ENCODE assay signal across 11 mouse cellular contexts in genomic region chr5:125172831-125173615, GRCm38 (mm10). TPM values are rescaled to one million over a fixed set of nuclear protein-coding genes. Genes with fewer than 3 reads are reported as not detected.
DNase-seq lines count a peak whose midpoint lies in the region; ATAC-seq and TF ChIP-seq lines count a peak whose summit lies in the region.
"Had no signal": no experiment of that assay in that cellular context is flagged by ENCODE, and none has a peak within 500 bp of the region (broad histone marks: within the 10 kb centered on the region; RNA-seq: fewer than 3 reads in every experiment).

No protein-coding gene starts in this region.

- TF ChIP-seq CTCF in brain, embryonic 14.5 days (IDR thresholded peaks at IDR 0.05; ENCODE audit: borderline replicate concordance, extremely low read depth, insufficient read depth, insufficient read length), result no peak
- no peak for TF ChIP-seq CTCF in midbrain, postnatal 0 days (IDR thresholded peaks at IDR 0.05)

- no peak for DNase-seq in heart, embryonic 10.5 days (ENCODE audit: low spot score)
- DNase-seq in brain, embryonic 14.5 days (ENCODE audit: low read depth), result peak; percentile 93
- DNase-seq in hindbrain, embryonic 11.5 days (ENCODE audit: low spot score), result no peak
- DNase-seq in midbrain, postnatal 0 days (ENCODE audit: low spot score), result no peak
- no peak for DNase-seq in urinary bladder, postnatal 25 days (ENCODE audit: low spot score)
- no peak for DNase-seq in heart, adult 11 months
- DNase-seq: embryo, embryonic 11 days; gastrocnemius, postnatal 36 days; right cerebral cortex, postnatal 25 days had no signal

- H3K27me3 ChIP-seq in heart, embryonic 13.5 days (replicated peaks), result no peaks in the 10 kb centered on the region
- no peaks in the 10 kb centered on the region for H3K27me3 ChIP-seq in heart, embryonic 10.5 days (ENCODE audit: insufficient read depth, poor library complexity, severe bottlenecking)
- no peaks in the 10 kb centered on the region for H3K27me3 ChIP-seq in hindbrain, embryonic 11.5 days (ENCODE audit: control insufficient read depth, insufficient read depth, low read length)
- no peaks in the 10 kb centered on the region for H3K27me3 ChIP-seq in midbrain, postnatal 0 days (ENCODE audit: insufficient read depth, low read length)
- no peaks in the 10 kb centered on the region for H3K27me3 ChIP-seq in kidney, embryonic 16.5 days (ENCODE audit: insufficient read depth, low read length)

- no peak overlapping the region for H3K27ac ChIP-seq in heart, embryonic 13.5 days (replicated peaks)
- H3K27ac ChIP-seq in heart, embryonic 10.5 days, result no peak overlapping the region
- H3K27ac ChIP-seq in hindbrain, embryonic 11.5 days (ENCODE audit: low read depth, low read length), result peak overlapping the region; percentile 37
- peak overlapping the region; percentile 12; the same call in 1 of the 2 replicates for H3K27ac ChIP-seq in midbrain, postnatal 0 days (ENCODE audit: low read depth, low read length)
- H3K27ac ChIP-seq in kidney, embryonic 16.5 days (ENCODE audit: low read length), result no peak overlapping the region

- H3K36me3 ChIP-seq in heart, embryonic 13.5 days, result no peaks in the 10 kb centered on the region
- H3K36me3 ChIP-seq in heart, embryonic 10.5 days, result 0 out of 2 replicates have a peak, but pooled peaks cover 2% of the 10 kb centered on the region
- no peaks in the 10 kb centered on the region for H3K36me3 ChIP-seq in hindbrain, embryonic 11.5 days (ENCODE audit: control insufficient read depth, insufficient read depth, low read length)
- H3K36me3 ChIP-seq in midbrain, postnatal 0 days (ENCODE audit: insufficient read depth, low read length), result no peaks in the 10 kb centered on the region
- no peaks in the 10 kb centered on the region for H3K36me3 ChIP-seq in kidney, embryonic 16.5 days (ENCODE audit: insufficient read depth, low read length)

- no peaks in the 10 kb centered on the region for H3K9me3 ChIP-seq in heart, embryonic 13.5 days
- no peaks in the 10 kb centered on the region for H3K9me3 ChIP-seq in heart, embryonic 10.5 days
- no peaks in the 10 kb centered on the region for H3K9me3 ChIP-seq in hindbrain, embryonic 11.5 days (ENCODE audit: control insufficient read depth, low read length)
- no peaks in the 10 kb centered on the region for H3K9me3 ChIP-seq in midbrain, postnatal 0 days (ENCODE audit: low read length)
- no peaks in the 10 kb centered on the region for H3K9me3 ChIP-seq in kidney, embryonic 16.5 days (ENCODE audit: low read length)

- whole genome bisulfite sequencing in heart, embryonic 13.5 days, result 65% methylated on average over 12 of the region's 12 CpGs
- 63% methylated on average over 12 of the region's 12 CpGs for WGBS in heart, embryonic 10.5 days
- 56% methylated on average over 12 of the region's 12 CpGs for WGBS in hindbrain, embryonic 11.5 days
- 39% methylated on average over 12 of the region's 12 CpGs for WGBS in midbrain, postnatal 0 days
- 57% methylated on average over 12 of the region's 12 CpGs for WGBS in kidney, embryonic 16.5 days

- peaks cover 93% of the 10 kb centered on the region for H3K4me1 ChIP-seq in heart, embryonic 13.5 days
- H3K4me1 ChIP-seq in heart, embryonic 10.5 days, result peaks cover 96% of the 10 kb centered on the region
- H3K4me1 ChIP-seq in hindbrain, embryonic 11.5 days (replicated peaks; ENCODE audit: control insufficient read depth, insufficient read depth, low read length), result peaks cover 40% of the 10 kb centered on the region
- H3K4me1 ChIP-seq in midbrain, postnatal 0 days (ENCODE audit: insufficient read depth, low read length), result peaks cover 46% of the 10 kb centered on the region
- peaks cover 80% of the 10 kb centered on the region for H3K4me1 ChIP-seq in kidney, embryonic 16.5 days (ENCODE audit: insufficient read depth, low read length)

- ATAC-seq in heart, embryonic 13.5 days (ENCODE audit: extremely low read depth, insufficient number of reproducible peaks, low FRiP score, low TSS enrichment), result no peak
- peak; percentile 28 for ATAC-seq in hindbrain, embryonic 11.5 days (ENCODE audit: low FRiP score)
- ATAC-seq in midbrain, postnatal 0 days (ENCODE audit: low FRiP score), result 0 out of 2 replicates have a peak, but pooled peaks have one; percentile 8
- no peak for ATAC-seq in kidney, embryonic 16.5 days (ENCODE audit: low FRiP score, low TSS enrichment)

- TF ChIP-seq POLR2A in brain, embryonic 14.5 days (IDR thresholded peaks at IDR 0.05; ENCODE audit: borderline replicate concordance, extremely low read depth, insufficient read depth, insufficient read length, poor library complexity, severe bottlenecking), result no peak

- peak overlapping the region; percentile 26; the same call in 1 of the 2 replicates for H3K9ac ChIP-seq in heart, embryonic 13.5 days
- no peak overlapping the region for H3K9ac ChIP-seq in hindbrain, embryonic 11.5 days (ENCODE audit: low read depth, low read length)
- no peak overlapping the region for H3K9ac ChIP-seq in midbrain, postnatal 0 days (replicated peaks; ENCODE audit: low read length, poor library complexity, severe bottlenecking)
- H3K9ac ChIP-seq in kidney, embryonic 16.5 days (replicated peaks; ENCODE audit: low read length), result no peak overlapping the region

- H3K4me2 ChIP-seq in heart, embryonic 13.5 days, result no peak overlapping the region
- H3K4me2 ChIP-seq in hindbrain, embryonic 11.5 days (replicated peaks; ENCODE audit: low read depth, low read length), result no peak overlapping the region
- H3K4me2 ChIP-seq in midbrain, postnatal 0 days (ENCODE audit: low read depth, low read length, poor library complexity, severe bottlenecking), result 0 out of 2 replicates have a peak overlapping the region, but pooled peaks have one; percentile 12
- no peak overlapping the region for H3K4me2 ChIP-seq in kidney, embryonic 16.5 days (replicated peaks; ENCODE audit: low read depth, low read length)

- no peak overlapping the region for H3K4me3 ChIP-seq in heart, embryonic 13.5 days
- no peak overlapping the region for H3K4me3 ChIP-seq in heart, embryonic 10.5 days
- no peak overlapping the region for H3K4me3 ChIP-seq in hindbrain, embryonic 11.5 days (ENCODE audit: low read depth, low read length)
- no peak overlapping the region for H3K4me3 ChIP-seq in midbrain, postnatal 0 days (ENCODE audit: low read depth, low read length)
- H3K4me3 ChIP-seq in kidney, embryonic 16.5 days (ENCODE audit: low read length), result no peak overlapping the region

RNA-seq across cellular contexts. Expression of gene Ncor2, which starts 6.0 kb away (rescaled TPM):
- 16.5 and 17.0 TPM in 2 replicates for polyA plus RNA-seq in heart, embryonic 13.5 days (2015; fragmentation: Nextera tagmentation; extraction: Ambion mirVana)
- polyA plus RNA-seq in heart, embryonic 10.5 days (2016; fragmentation: Nextera tagmentation; extraction: Ambion mirVana), result 17.8 and 23.3 TPM in 2 replicates
- polyA plus RNA-seq in brain, embryonic 14.5 days (2012; rRNA removed), result 31.6 and 71.5 TPM in 2 replicates
- polyA plus RNA-seq in hindbrain, embryonic 11.5 days (2014; fragmentation: Nextera tagmentation; extraction: Ambion mirVana), result 14.5 and 21.2 TPM in 2 replicates
- 22.8 and 37.8 TPM in 2 replicates for total RNA-seq in midbrain, postnatal 0 days (2014; rRNA removed)
- polyA plus RNA-seq in midbrain, postnatal 0 days (2015; fragmentation: Nextera tagmentation; extraction: Ambion mirVana), result 15.5 and 17.8 TPM in 2 replicates
- polyA plus RNA-seq in kidney, embryonic 16.5 days (2015; fragmentation: Nextera tagmentation; extraction: Ambion mirVana), result 25.9 and 27.5 TPM in 2 replicates

Comparison
In these comparisons a context has a peak if more than half of its experiments do, and no peak if none do; other contexts are left out.
1. ATAC-seq: peak in hindbrain, embryonic 11.5 days (single experiment) and midbrain, postnatal 0 days (single experiment); none in heart, embryonic 13.5 days (single experiment) and kidney, embryonic 16.5 days (single experiment).
2. H3K27ac ChIP-seq: peak in hindbrain, embryonic 11.5 days (single experiment) and midbrain, postnatal 0 days (single experiment); none in heart, embryonic 13.5 days (single experiment), heart, embryonic 10.5 days (single experiment) and kidney, embryonic 16.5 days (single experiment).